Mouse (Mus musculus) mouse trophoblast stem cell (cell line): ENCODE measurements at regions not wholly inside any gene's neighbourhood (a gene's known extent, or its start where the extent isn't known, plus 50 kb on each side); places are given as distances from the start of the nearest gene placed in this dataset.

Source experiments
- in situ Hi-C, 2 experiments: fragments of 300-500 bp; cut with MseI, MboI; formaldehyde crosslinking; loops; 2 replicates in 1 of 2; 3 replicates in 1 of 2; pipeline ENCODE4 v1.15.1; 2025

- in situ Hi-C loops, result no loop called here
These were observed 85.9 kb upstream of the Atp5g3 start for GRCm38 (mm10) chr2:73996986-73997385.

GRCm38 (mm10) chr2:73991818-73992217 lies 80.7 kb upstream of the Atp5g3 start:
- in situ Hi-C loops, result no loop called here

- in situ Hi-C loops, result no loop called here
These were observed 76.4 kb upstream of the Atp5g3 start for GRCm38 (mm10) chr2:73987441-73988105.

GRCm38 (mm10) chr2:73985911-73986250 lies 74.8 kb upstream of the Atp5g3 start:
- in situ Hi-C loops, result no loop called here

GRCm38 (mm10) chr2:73985238-73985910 lies 74.2 kb upstream of the Atp5g3 start:
- in situ Hi-C loops, result no loop called here

- in situ Hi-C loops, result no loop called here
These were observed 72.0 kb upstream of the Atp5g3 start for GRCm38 (mm10) chr2:73983166-73983565.

- in situ Hi-C loops, result no loop called here
These were observed 66.9 kb upstream of the Atp5g3 start for GRCm38 (mm10) chr2:73978072-73978471.

GRCm38 (mm10) chr2:73973774-73974173 lies 62.6 kb upstream of the Atp5g3 start:
- in situ Hi-C loops, result no loop called here

GRCm38 (mm10) chr2:73967618-73968017 lies 56.5 kb upstream of the Atp5g3 start:
- in situ Hi-C loops, result no loop called here

GRCm38 (mm10) chr2:73965595-73965994 lies 54.5 kb upstream of the Atp5g3 start:
- in situ Hi-C loops, result no loop called here
